In genomic region chr6:108510101-108510500, GRCm38 (mm10) we compare ENCODE assay signal across 11 mouse cellular contexts.
DNase-seq lines count a peak whose midpoint lies in the region; ATAC-seq and TF ChIP-seq lines count a peak whose summit lies in the region.
"Had no signal": no experiment of that assay in that cellular context is flagged by ENCODE, and none has a peak within 500 bp of the region (broad histone marks: within the 10 kb centered on the region; RNA-seq: fewer than 3 reads in every experiment).

No protein-coding gene starts in this region.

- DNase-seq in cerebellum, postnatal 10 days: peak; percentile 34 to 41
- DNase-seq in cerebellum, adult 11-12 months: no peak
- no peak for DNase-seq in lung, postnatal 25 days (ENCODE audit: low spot score)
- peak; percentile 37 for DNase-seq in brain, embryonic 14.5 days (ENCODE audit: low read depth)
- peak; percentile 51 for DNase-seq in induced T-regulatory cell, adult 2 months (ENCODE audit: low read depth)
- DNase-seq in thymus, postnatal 25 days: no peak
- no peak for DNase-seq in cerebellum, adult 9-10 months
- DNase-seq: B cell, adult 2 months; cerebellum, adult 11 months; kidney, adult 8-10 months had no signal

- H3K4me2 ChIP-seq in lung, embryonic 15.5 days: no peak overlapping the region

- no peaks in the 10 kb centered on the region for H3K27me3 ChIP-seq in lung, embryonic 15.5 days

- H3K4me1 ChIP-seq in lung, embryonic 15.5 days: peaks cover 30% of the 10 kb centered on the region

- no peak for TF ChIP-seq POLR2A in brain, embryonic 14.5 days (IDR thresholded peaks at IDR 0.05; ENCODE audit: borderline replicate concordance, extremely low read depth, insufficient read depth, insufficient read length, poor library complexity, severe bottlenecking)

- H3K27ac ChIP-seq in lung, embryonic 15.5 days: 0 out of 2 replicates have a peak overlapping the region, but pooled peaks have one; percentile 35

- WGBS in lung, embryonic 15.5 days: 28% methylated on average over 9 of the region's 9 CpGs

- TF ChIP-seq CTCF in brain, embryonic 14.5 days (IDR thresholded peaks at IDR 0.05; ENCODE audit: borderline replicate concordance, extremely low read depth, insufficient read depth, insufficient read length): no peak

- 0 out of 2 replicates have a peak, but pooled peaks cover 5% of the 10 kb centered on the region for H3K36me3 ChIP-seq in lung, embryonic 15.5 days

- no peak overlapping the region for H3K4me3 ChIP-seq in lung, embryonic 15.5 days

- ATAC-seq in lung, embryonic 15.5 days (ENCODE audit: borderline replicate concordance, extremely low read depth, low FRiP score, low TSS enrichment): no peak

- H3K9me3 ChIP-seq in lung, embryonic 15.5 days: no peaks in the 10 kb centered on the region

- H3K9ac ChIP-seq in lung, embryonic 15.5 days: no peak overlapping the region

Comparison
In these comparisons a context has a peak if more than half of its experiments do, and no peak if none do; other contexts are left out.
1. DNase-seq: peak in cerebellum, postnatal 10 days (2 of 2), brain, embryonic 14.5 days (single experiment) and induced T-regulatory cell, adult 2 months (single experiment); none in cerebellum, adult 11-12 months (single experiment), lung, postnatal 25 days (single experiment), thymus, postnatal 25 days (single experiment) and cerebellum, adult 9-10 months (single experiment).